Mouse (Mus musculus) stomach, embryonic 14.5 days (tissue): ENCODE results near the gene Tctn3. TPM values are rescaled to one million over a fixed set of nuclear protein-coding genes. Genes with fewer than 3 reads are reported as not detected.

Experiments used
- ATAC-seq: fragments of 200-750 bp; cut with Nextera tagmentation; 2 replicates; pipeline ENCODE4 v1.8.0; 2017; ENCODE audit warnings: low read depth, moderate TSS enrichment; ENCODE audit not compliant: insufficient number of reproducible peaks, insufficient read depth, low FRiP score
- H3K27ac ChIP-seq: fragments of 300-500 bp; sonication (generic); 2 replicates; pipeline ENCODE4 v1.5.1; 2014; ENCODE audit warnings: mild to moderate bottlenecking, low read length, moderate library complexity, mixed read lengths
- H3K27me3 ChIP-seq: fragments of 300-500 bp; sonication (generic); 2 replicates; pipeline ENCODE4 v1.6.1; 2014; ENCODE audit warnings: low read length, control low read depth, mixed read lengths; ENCODE audit not compliant: control insufficient read depth, insufficient read depth
- H3K36me3 ChIP-seq: fragments of 300-500 bp; sonication (generic); 2 replicates; pipeline ENCODE4 v1.6.1; 2014; ENCODE audit warnings: mild to moderate bottlenecking, control low read depth, low read length, moderate library complexity, mixed read lengths; ENCODE audit not compliant: control insufficient read depth, insufficient read depth
- H3K4me1 ChIP-seq: fragments of 300-500 bp; sonication (generic); 2 replicates; pipeline ENCODE4 v1.6.1; 2014; ENCODE audit warnings: low read length, control low read depth, mixed read lengths; ENCODE audit not compliant: control insufficient read depth, insufficient read depth
- H3K4me2 ChIP-seq: fragments of 300-500 bp; sonication (generic); replicated peaks from 2 replicates; pipeline ENCODE4 v1.6.1; 2014; ENCODE audit warnings: low read depth, low read length, control low read depth
- H3K4me3 ChIP-seq: fragments of 300-500 bp; sonication (generic); 2 replicates; pipeline ENCODE4 v1.5.1; 2014; ENCODE audit warnings: low read depth, low read length, control low read depth
- H3K9ac ChIP-seq: fragments of 300-500 bp; sonication (generic); replicated peaks from 2 replicates; pipeline ENCODE4 v1.6.1; 2014; ENCODE audit warnings: low read depth, mild to moderate bottlenecking, control low read depth, low read length, moderate library complexity, mixed read lengths
- H3K9me3 ChIP-seq: fragments of 300-500 bp; sonication (generic); 2 replicates; pipeline ENCODE4 v1.6.1; 2016; ENCODE audit warnings: low read depth, low read length, control low read depth; ENCODE audit not compliant: control insufficient read depth
- WGBS: fragments of 180-500 bp; shearing (Covaris S2); extraction: QIAGEN DNeasy Blood & Tissue Kit; methylation state at CpG from one replicate; pipeline ENCODE4 v1.1.7; 2014; 5-methylcytosine and 5-hydroxymethylcytosine counted together
- polyA plus RNA-seq: library from polyadenylated mRNA; unstranded; fragments of >200 nt; fragmentation: Nextera tagmentation; extraction: Ambion mirVana; gene quantifications from 2 replicates; pipeline ENCODE4 v1.2.1, GENCODE M21; 2014

Gene Tctn3
- polyA plus RNA-seq, result 10.4 and 11.4 TPM in 2 replicates

GRCm38 (mm10) chr19:40611830-40612506 lies at the start of gene Tctn3, which contains the start of gene Entpd1:
Gene Tctn3 (minus strand): TSS chr19:40612233.
Gene Entpd1 (plus strand): TSS chr19:40612366.
- peak; percentile 100 for ATAC-seq
- WGBS, result under 1% methylated on average over 45 of the region's 45 CpGs
- H3K36me3 ChIP-seq, result peaks cover 4% of the 10 kb centered on the region; the same call in 1 of the 2 replicates
- H3K9ac ChIP-seq, result peak within 1 kb of the TSS; percentile 41; the same call in 1 of the 2 replicates
- no peak within 1 kb of the TSS for H3K27ac ChIP-seq
- H3K4me2 ChIP-seq, result peak within 1 kb of the TSS; percentile 66
- H3K27me3 ChIP-seq, result no peaks in the 10 kb centered on the region
- no peaks in the 10 kb centered on the region for H3K9me3 ChIP-seq
- peak within 1 kb of the TSS; percentile 67 for H3K4me3 ChIP-seq
- peaks cover 5% of the 10 kb centered on the region for H3K4me1 ChIP-seq

- H3K4me2 ChIP-seq, result peak overlapping the region; percentile 44; the same call in 1 of the 2 replicates
- no peaks in the 10 kb centered on the region for H3K9me3 ChIP-seq
- no peaks in the 10 kb centered on the region for H3K36me3 ChIP-seq
- H3K9ac ChIP-seq, result no peak overlapping the region
- no peak overlapping the region for H3K27ac ChIP-seq
- ATAC-seq, result no peak
- H3K27me3 ChIP-seq, result no peaks in the 10 kb centered on the region
- 85% methylated on average over 2 of the region's 2 CpGs for WGBS
- 0 out of 2 replicates have a peak, but pooled peaks cover 15% of the 10 kb centered on the region for H3K4me1 ChIP-seq
- H3K4me3 ChIP-seq, result peak overlapping the region; percentile 29; the same call in 1 of the 2 replicates
These were observed 49.1 kb upstream of the Tctn3 start for GRCm38 (mm10) chr19:40661108-40661507.

- no peak for ATAC-seq
- 22% methylated on average over 9 of the region's 9 CpGs for WGBS
- H3K27ac ChIP-seq, result peak overlapping the region; percentile 52; the same call in 1 of the 2 replicates
These were observed 48.5 kb upstream of the Tctn3 start for GRCm38 (mm10) chr19:40660510-40660909.

GRCm38 (mm10) chr19:40659651-40660478 lies 47.8 kb upstream of the Tctn3 start:
- Histone ChIP-seq H3K4me3 (peak overlapping the region; percentile 29), H3K4me2 (peak overlapping the region; percentile 44), H3K9ac (0 out of 2 replicates have a peak overlapping the region, but pooled peaks have one; percentile 2), H3K9me3 (no peaks in the 10 kb centered on the region), H3K27me3 (no peaks in the 10 kb centered on the region), H3K4me1 (0 out of 2 replicates have a peak, but pooled peaks cover 15% of the 10 kb centered on the region), H3K36me3 (no peaks in the 10 kb centered on the region), H3K27ac (peak overlapping the region; percentile 52; the same call in 1 of the 2 replicates)
- ATAC-seq, result no peak
- 2% methylated on average over 16 of the region's 16 CpGs for WGBS

More at GRCm38 (mm10) chr19:40660510-40660909, 48.5 kb upstream of the Tctn3 start:
- Histone ChIP-seq H3K4me2 (peak overlapping the region; percentile 44), H3K27me3 (no peaks in the 10 kb centered on the region), H3K36me3 (no peaks in the 10 kb centered on the region), H3K9ac (0 out of 2 replicates have a peak overlapping the region, but pooled peaks have one; percentile 2), H3K9me3 (no peaks in the 10 kb centered on the region), H3K4me1 (0 out of 2 replicates have a peak, but pooled peaks cover 15% of the 10 kb centered on the region), H3K4me3 (peak overlapping the region; percentile 29)

GRCm38 (mm10) chr19:40658935-40659334 lies 46.9 kb upstream of the Tctn3 start:
- ATAC-seq, result no peak
- Histone ChIP-seq H3K4me1 (0 out of 2 replicates have a peak, but pooled peaks cover 15% of the 10 kb centered on the region), H3K27ac (no peak overlapping the region), H3K4me3 (no peak overlapping the region), H3K27me3 (no peaks in the 10 kb centered on the region), H3K36me3 (no peaks in the 10 kb centered on the region), H3K9me3 (no peaks in the 10 kb centered on the region), H3K4me2 (peak overlapping the region; percentile 44; the same call in 1 of the 2 replicates), H3K9ac (no peak overlapping the region)
- 39% methylated on average over 5 of the region's 5 CpGs for WGBS

- Histone ChIP-seq H3K4me1 (0 out of 2 replicates have a peak, but pooled peaks cover 12% of the 10 kb centered on the region), H3K4me2 (no peak overlapping the region), H3K9ac (no peak overlapping the region), H3K4me3 (no peak overlapping the region), H3K36me3 (no peaks in the 10 kb centered on the region), H3K27me3 (no peaks in the 10 kb centered on the region), H3K27ac (no peak overlapping the region), H3K9me3 (no peaks in the 10 kb centered on the region)
- whole genome bisulfite sequencing, result 51% methylated on average over 6 of the region's 6 CpGs
- no peak for ATAC-seq
These were observed 46.2 kb upstream of the Tctn3 start for GRCm38 (mm10) chr19:40658281-40658680.

- ATAC-seq, result no peak
- Histone ChIP-seq H3K4me3 (no peak overlapping the region), H3K27me3 (no peaks in the 10 kb centered on the region), H3K4me2 (no peak overlapping the region), H3K36me3 (no peaks in the 10 kb centered on the region), H3K4me1 (0 out of 2 replicates have a peak, but pooled peaks cover 10% of the 10 kb centered on the region), H3K9ac (no peak overlapping the region), H3K9me3 (no peaks in the 10 kb centered on the region), H3K27ac (no peak overlapping the region)
- WGBS, result 91% methylated on average over 5 of the region's 5 CpGs
These were observed 44.2 kb upstream of the Tctn3 start for GRCm38 (mm10) chr19:40656207-40656606.

GRCm38 (mm10) chr19:40650090-40650489 lies 38.1 kb upstream of the Tctn3 start:
- Histone ChIP-seq H3K9me3 (no peaks in the 10 kb centered on the region), H3K4me1 (peaks cover 9% of the 10 kb centered on the region; the same call in 1 of the 2 replicates), H3K27ac (no peak overlapping the region), H3K4me2 (no peak overlapping the region), H3K4me3 (no peak overlapping the region), H3K9ac (no peak overlapping the region), H3K36me3 (no peaks in the 10 kb centered on the region), H3K27me3 (no peaks in the 10 kb centered on the region)
- ATAC-seq, result no peak
- WGBS, result 58% methylated on average over 5 of the region's 5 CpGs
